Mouse (Mus musculus) heart, postnatal 0 days (tissue): Measurements from ENCODE around the gene Efl1. TPM values are rescaled to one million over a fixed set of nuclear protein-coding genes. Genes with fewer than 3 reads are reported as not detected.
"Not testable (repeated sequence)": the region's sequence is repeated elsewhere in the genome, so short reads cannot be mapped to it uniquely, and the experiment has no call there.

Experiments used
- ATAC-seq: fragments of 200-750 bp; cut with Nextera tagmentation; 2 replicates; pipeline ENCODE4 v1.8.0; 2017; ENCODE audit warnings: low read depth, moderate number of reproducible peaks, moderate library complexity; ENCODE audit not compliant: insufficient read depth
- DNase-seq: peaks from one replicate; pipeline ENCODE4 v3.0.0-alpha.2; 2016; ENCODE audit warnings: low spot score
- H3K27ac ChIP-seq: fragments of 300-500 bp; sonication (generic); 2 replicates; pipeline ENCODE4 v1.5.1; 2014; ENCODE audit warnings: low read depth, mild to moderate bottlenecking
- H3K27me3 ChIP-seq: fragments of 300-500 bp; sonication (generic); 2 replicates; pipeline ENCODE4 v1.6.1; 2014; ENCODE audit warnings: low read length, mixed read lengths; ENCODE audit not compliant: control insufficient read depth, insufficient read depth
- H3K36me3 ChIP-seq: fragments of 300-500 bp; sonication (generic); replicated peaks from 2 replicates; pipeline ENCODE4 v1.6.1; 2014; ENCODE audit warnings: low read length, mixed read lengths; ENCODE audit not compliant: control insufficient read depth, insufficient read depth
- H3K4me1 ChIP-seq: fragments of 300-500 bp; sonication (generic); 2 replicates; pipeline ENCODE4 v1.6.1; 2014; ENCODE audit warnings: antibody characterized with exemption; ENCODE audit not compliant: control insufficient read depth, insufficient read depth
- H3K4me2 ChIP-seq: fragments of 300-500 bp; sonication (generic); 2 replicates; pipeline ENCODE4 v1.6.1; 2014; ENCODE audit warnings: low read depth, mild to moderate bottlenecking, low read length, moderate library complexity
- H3K4me3 ChIP-seq: fragments of 300-500 bp; sonication (generic); 2 replicates; pipeline ENCODE4 v1.5.1; 2014; ENCODE audit warnings: low read depth, low read length
- H3K9ac ChIP-seq: fragments of 300-500 bp; sonication (generic); replicated peaks from 2 replicates; pipeline ENCODE4 v1.6.1; 2014; ENCODE audit warnings: low read depth, low read length, mixed read lengths
- H3K9me3 ChIP-seq: fragments of 300-500 bp; sonication (generic); replicated peaks from 2 replicates; pipeline ENCODE4 v1.6.1; 2016; ENCODE audit warnings: low read length; ENCODE audit not compliant: control insufficient read depth
- CTCF ChIP-seq: IDR thresholded peaks from 2 replicates; pipeline ENCODE4 v1.5.1; 2016; ENCODE audit warnings: antibody characterized with exemption, control low read depth, low read depth
- EP300 ChIP-seq: IDR thresholded peaks from 2 replicates; pipeline ENCODE4 v1.6.1; 2016; ENCODE audit warnings: antibody characterized with exemption, low read depth
- WGBS: fragments of 180-500 bp; shearing (Covaris S2); extraction: QIAGEN DNeasy Blood & Tissue Kit; methylation state at CpG from one replicate; pipeline ENCODE4 v1.1.7; 2014; 5-methylcytosine and 5-hydroxymethylcytosine counted together
- polyA plus RNA-seq: library from polyadenylated mRNA; unstranded; fragments of >200 nt; fragmentation: Nextera tagmentation; extraction: Ambion mirVana; gene quantifications from 2 replicates; pipeline ENCODE4 v1.2.1, GENCODE M21; 2015
- total RNA-seq: library from RNA; depleted of rRNA; stranded (reverse); fragments of >200 nt; gene quantifications from 2 replicates; pipeline ENCODE4 v1.2.3, GENCODE M21; 2014; ENCODE audit warnings: low replicate concordance

Gene Efl1
- total and polyA plus RNA-seq, 2 experiments from 2014 or later = 12.2 to 18.2 TPM

GRCm38 (mm10) chr7:82725006-82725636, 76.7 kb downstream of the Efl1 start:
- H3K4me1 ChIP-seq = peaks cover 15% of the 10 kb centered on the region
- TF ChIP-seq CTCF (no peak), EP300 (no peak)

GRCm38 (mm10) chr7:82725741-82726450, 77.5 kb downstream of the Efl1 start:
- TF ChIP-seq CTCF (no peak), EP300 (no peak)
- ATAC-seq = no peak

More at GRCm38 (mm10) chr7:82725006-82725636, 76.7 kb downstream of the Efl1 start:
- Histone ChIP-seq H3K27me3 (no peaks in the 10 kb centered on the region), H3K9ac (no peak overlapping the region), H3K4me3 (no peak overlapping the region), H3K27ac (no peak overlapping the region), H3K4me2 (no peak overlapping the region), H3K36me3 (no peaks in the 10 kb centered on the region), H3K9me3 (no peaks in the 10 kb centered on the region)
- WGBS = 56% methylated on average over 5 of the region's 5 CpGs
- DNase-seq (no peak), ATAC-seq (no peak)

GRCm38 (mm10) chr7:82727066-82727465, 78.7 kb downstream of the Efl1 start:
- Histone ChIP-seq H3K4me2 (no peak overlapping the region), H3K27ac (no peak overlapping the region), H3K9ac (no peak overlapping the region), H3K27me3 (no peaks in the 10 kb centered on the region), H3K4me3 (no peak overlapping the region), H3K9me3 (no peaks in the 10 kb centered on the region), H3K4me1 (peaks cover 4% of the 10 kb centered on the region), H3K36me3 (no peaks in the 10 kb centered on the region)
- ATAC-seq = no peak
- 71% methylated on average over 5 of the region's 5 CpGs for WGBS
- DNase-seq = no peak
- no peak for TF ChIP-seq EP300
- TF ChIP-seq CTCF = no peak

More at GRCm38 (mm10) chr7:82725741-82726450, 77.5 kb downstream of the Efl1 start:
- Histone ChIP-seq H3K27me3 (no peaks in the 10 kb centered on the region), H3K36me3 (no peaks in the 10 kb centered on the region), H3K9me3 (no peaks in the 10 kb centered on the region), H3K27ac (no peak overlapping the region), H3K9ac (no peak overlapping the region), H3K4me1 (peaks cover 9% of the 10 kb centered on the region), H3K4me3 (no peak overlapping the region), H3K4me2 (no peak overlapping the region)
- WGBS = 85% methylated on average over 14 of the region's 14 CpGs
- no peak for DNase-seq

- not testable (repeated sequence) for H3K4me1 ChIP-seq, H3K9me3 ChIP-seq, DNase-seq, H3K27me3 ChIP-seq, H3K4me3 ChIP-seq, H3K4me2 ChIP-seq, H3K9ac ChIP-seq, H3K36me3 ChIP-seq, H3K27ac ChIP-seq, ATAC-seq
- 95% methylated on average over 6 of the region's 8 CpGs for WGBS
Observed at GRCm38 (mm10) chr7:82729009-82729408, 80.6 kb downstream of the Efl1 start.

- Histone ChIP-seq H3K4me1 (0 out of 2 replicates have a peak, but pooled peaks cover 4% of the 10 kb centered on the region), H3K9ac (no peak overlapping the region), H3K27ac (0 out of 2 replicates have a peak overlapping the region, but pooled peaks have one; percentile 51), H3K36me3 (0 out of 2 replicates have a peak, but pooled peaks cover 3% of the 10 kb centered on the region), H3K4me2 (no peak overlapping the region), H3K27me3 (no peaks in the 10 kb centered on the region), H3K4me3 (no peak overlapping the region), H3K9me3 (no peaks in the 10 kb centered on the region)
- no peak for TF ChIP-seq EP300
- no peak for TF ChIP-seq CTCF
- no peak for DNase-seq
- ATAC-seq = no peak
- WGBS = 69% methylated on average over 5 of the region's 5 CpGs
Observed at GRCm38 (mm10) chr7:82733118-82733517, 84.7 kb downstream of the Efl1 start.
